Mouse (Mus musculus) CH12.LX (cell line): Measurements from ENCODE around the gene Sec14l1.

Experiments used
- CHD2 ChIP-seq: IDR thresholded peaks from 2 replicates; pipeline ENCODE4 v1.6.1; 2011; ENCODE audit warnings: low read length, improper control_type of control experiment
- MAFK ChIP-seq: IDR thresholded peaks from 2 replicates; pipeline ENCODE4 v1.6.1; 2011; ENCODE audit warnings: low read length, improper control_type of control experiment; ENCODE audit not compliant: insufficient replicate concordance
- MAX ChIP-seq: IDR thresholded peaks from 2 replicates; pipeline ENCODE4 v1.6.1; 2011; ENCODE audit warnings: low read length, improper control_type of control experiment
- PAX5 ChIP-seq: IDR thresholded peaks from 2 replicates; pipeline ENCODE4 v1.6.1; 2012; ENCODE audit warnings: low read length, inconsistent platforms, mixed read lengths
- POLR2A ChIP-seq: IDR thresholded peaks from 2 replicates; pipeline ENCODE4 v1.6.1; 2011; ENCODE audit warnings: low read depth, mild to moderate bottlenecking, improper control_type of control experiment, low read length
- RCOR1 ChIP-seq: conservative IDR thresholded peaks from 2 replicates; pipeline ENCODE4 v1.6.1; 2012; ENCODE audit warnings: low read depth, mild to moderate bottlenecking, inconsistent platforms, low read length, improper control_type of control experiment
- ZC3H11A ChIP-seq: IDR thresholded peaks from 2 replicates; pipeline ENCODE4 v1.6.1; 2012; ENCODE audit warnings: low read depth, mild to moderate bottlenecking, inconsistent platforms, low read length, improper control_type of control experiment
- ZMIZ1 ChIP-seq: IDR thresholded peaks from 2 replicates; pipeline ENCODE4 v1.6.1; 2012; ENCODE audit warnings: low read depth, mild to moderate bottlenecking, inconsistent platforms, low read length, improper control_type of control experiment

- TF ChIP-seq ZC3H11A = no peak
- no peak for TF ChIP-seq RCOR1
- TF ChIP-seq PAX5 = no peak
- TF ChIP-seq ZMIZ1 = no peak
- no peak for TF ChIP-seq POLR2A
- TF ChIP-seq CHD2 = no peak
- TF ChIP-seq MAX = no peak
- TF ChIP-seq MAFK = no peak
Measured at GRCm38 (mm10) chr11:117129473-117129872, 14.5 kb downstream of the Sec14l1 start.
